Mouse (Mus musculus): ENCODE measurements around the gene Gfi1b.

DNA sequence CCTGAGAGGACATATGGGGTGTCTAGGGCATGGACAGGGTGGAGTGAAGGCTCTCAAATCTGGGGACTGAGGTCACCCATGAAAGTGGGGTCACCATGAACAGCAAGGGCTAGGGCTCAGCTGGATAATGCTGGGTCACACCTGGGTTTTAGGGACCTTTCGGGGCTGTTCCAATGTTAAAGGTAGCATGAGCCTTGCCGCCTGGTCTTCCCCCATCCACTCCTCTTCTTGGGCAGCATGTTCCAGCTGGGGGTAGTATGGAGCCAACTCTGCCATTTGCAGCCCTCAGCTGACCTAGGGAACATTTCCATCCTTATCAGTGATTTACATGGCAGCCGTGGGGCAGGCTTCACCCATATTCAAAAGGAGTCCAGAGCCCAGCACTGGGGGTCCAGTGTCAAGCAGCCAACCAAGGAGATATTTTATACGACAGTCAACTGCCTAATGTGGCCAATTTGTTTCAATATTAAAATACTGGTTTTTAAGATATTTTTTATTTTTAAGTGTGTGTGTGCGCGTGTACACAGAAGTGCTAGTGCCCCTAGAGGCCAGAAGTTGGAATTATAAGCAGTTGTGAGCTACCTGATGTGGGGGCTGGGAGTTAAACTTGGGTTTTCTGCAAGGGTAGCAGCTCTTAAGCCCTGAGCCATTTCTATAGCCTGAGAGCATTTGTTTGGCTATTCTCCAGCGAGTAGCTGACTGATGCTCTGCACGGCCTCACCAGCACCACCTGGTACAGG is 15.0 kb downstream of the Gfi1b start:
- TF ChIP-seq CTCF (IDR thresholded peaks at IDR 0.05; ENCODE audit: control insufficient read depth, insufficient read depth, insufficient read length), result no peak
- no peak for TF ChIP-seq FOSL1 (IDR thresholded peaks at IDR 0.05; ENCODE audit: insufficient read depth, low read length, poor library complexity, severe bottlenecking)
- TF ChIP-seq USF1 (IDR thresholded peaks at IDR 0.05; ENCODE audit: low read depth), result no peak
- no peak for TF ChIP-seq MYOD1 (IDR thresholded peaks at IDR 0.05; ENCODE audit: control insufficient read depth, insufficient read length, low read depth)
- TF ChIP-seq MYOG (IDR thresholded peaks at IDR 0.05; ENCODE audit: control insufficient read depth, extremely low read depth, insufficient read length), result no peak
- no peak for TF ChIP-seq MAX (IDR thresholded peaks at IDR 0.05)
